Mouse (Mus musculus) small intestine, adult 2 months (tissue): ENCODE results near the gene Zbed3.

Source experiments
- CTCF ChIP-seq: fragments of 200-500 bp; IDR thresholded peaks from 2 replicates; pipeline ENCODE4 v1.5.1; 2012; ENCODE audit warnings: low read depth, mild to moderate bottlenecking, control low read depth, inconsistent platforms, low read length, moderate library complexity, mixed read lengths; ENCODE audit not compliant: insufficient replicate concordance, insufficient read length; ENCODE audit errors: extremely low read depth
- POLR2A ChIP-seq: fragments of 200-500 bp; IDR thresholded peaks from 2 replicates; pipeline ENCODE4 v1.6.1; 2012; ENCODE audit warnings: low read depth, mild to moderate bottlenecking, control low read depth, inconsistent platforms, low read length, moderate library complexity

DNA sequence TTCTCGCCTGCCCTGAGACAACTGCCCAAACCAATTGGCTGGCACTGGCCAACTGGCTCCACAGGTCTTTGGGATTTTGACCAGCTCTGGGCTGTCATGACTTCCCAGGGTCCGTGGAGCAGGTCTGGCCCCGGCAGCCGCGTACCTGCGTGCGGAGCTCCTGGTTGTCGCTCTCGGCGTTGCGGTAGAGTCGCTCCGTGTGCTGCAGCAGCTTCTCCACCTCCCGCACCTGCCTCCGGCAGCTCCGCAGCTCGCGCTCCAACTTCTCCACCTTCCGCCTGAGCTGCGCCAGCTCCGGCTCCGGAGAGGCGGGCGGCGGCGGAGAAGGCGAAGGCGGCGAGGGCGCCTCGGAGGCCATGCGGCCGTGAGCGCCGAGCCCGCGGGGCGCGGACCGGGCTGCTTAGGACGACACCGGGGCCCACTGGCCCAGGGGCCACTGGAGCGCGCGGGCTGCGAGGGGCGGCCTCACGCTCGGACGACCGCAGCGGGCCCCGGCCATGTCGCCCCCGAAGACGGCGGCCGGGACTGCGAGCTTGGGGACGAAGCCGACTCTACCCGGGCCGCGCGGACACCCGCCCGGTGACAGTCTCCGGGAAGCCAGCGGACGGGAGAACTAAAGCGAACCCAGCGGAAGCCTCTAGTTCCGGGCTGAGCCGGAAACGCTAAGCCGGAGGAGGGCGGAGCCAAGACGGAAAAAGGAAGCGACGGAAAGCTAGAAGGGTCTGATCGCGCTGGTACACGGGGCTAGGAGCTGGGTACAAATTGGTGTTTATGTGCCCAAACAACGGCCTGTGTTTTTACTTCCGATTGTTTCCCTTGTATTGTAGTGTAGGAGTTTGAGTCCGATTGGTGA lies 51.5 kb downstream of the Zbed3 start, which contains the start of gene Aggf1:
- TF ChIP-seq CTCF (no peak), POLR2A (peak; percentile 73)
